Mouse (Mus musculus): Measurements from ENCODE around the gene Olfr1257.

- TF ChIP-seq POLR2A (IDR thresholded peaks at IDR 0.05; ENCODE audit: extremely low read depth, insufficient read depth, low read length): no peak
- no peak for TF ChIP-seq CTCF (IDR thresholded peaks at IDR 0.05; ENCODE audit: extremely low read depth, insufficient read depth, low read length)
Observed at GRCm38 (mm10) chr2:89841455-89841854, 36.8 kb upstream of the Olfr1257 start, which contains the start of gene Olfr1256.

Data from cortical plate, adult 2 months (tissue).